Mouse (Mus musculus) stomach, postnatal 0 days (tissue): Measurements from ENCODE around the gene Ankrd23.

Experiments
- CTCF ChIP-seq: IDR thresholded peaks from 2 replicates; pipeline ENCODE4 v1.5.1; 2016; ENCODE audit warnings: antibody characterized with exemption, low read depth, mild to moderate bottlenecking, moderate library complexity
- EP300 ChIP-seq: optimal IDR thresholded peaks from 2 replicates; pipeline ENCODE3; 2016; ENCODE audit warnings: antibody characterized with exemption

- no peak for TF ChIP-seq CTCF
- TF ChIP-seq EP300: no peak
Observed at GRCm38 (mm10) chr1:36574196-36574955, 37.7 kb upstream of the Ankrd23 start.
